Mouse (Mus musculus) midbrain, postnatal 0 days (tissue): ENCODE measurements around the gene Tspyl2. TPM values are rescaled to one million over a fixed set of nuclear protein-coding genes. Genes with fewer than 3 reads are reported as not detected.

Experiments
- ATAC-seq: fragments of 200-750 bp; cut with Nextera tagmentation; 2 replicates; pipeline ENCODE4 v1.8.0; 2017; ENCODE audit warnings: moderate number of reproducible peaks, mild to moderate bottlenecking, moderate TSS enrichment, moderate library complexity; ENCODE audit not compliant: low FRiP score
- DNase-seq: peaks from one replicate; pipeline ENCODE4 v3.0.0-alpha.2; 2015; ENCODE audit warnings: low spot score
- H3K27ac ChIP-seq: fragments of 300-500 bp; sonication (generic); 2 replicates; pipeline ENCODE4 v1.5.1; 2014; ENCODE audit warnings: low read depth, mild to moderate bottlenecking, low read length, mixed read lengths
- H3K27me3 ChIP-seq: fragments of 300-500 bp; sonication (generic); 2 replicates; pipeline ENCODE4 v1.6.1; 2014; ENCODE audit warnings: low read length, control low read depth, mixed read lengths; ENCODE audit not compliant: insufficient read depth
- H3K36me3 ChIP-seq: fragments of 300-500 bp; sonication (generic); 2 replicates; pipeline ENCODE4 v1.6.1; 2014; ENCODE audit warnings: low read length, control low read depth, mixed read lengths; ENCODE audit not compliant: insufficient read depth
- H3K4me1 ChIP-seq: fragments of 300-500 bp; sonication (generic); 2 replicates; pipeline ENCODE4 v1.6.1; 2014; ENCODE audit warnings: mild to moderate bottlenecking, control low read depth, antibody characterized with exemption, low read length, mixed read lengths; ENCODE audit not compliant: insufficient read depth
- H3K4me2 ChIP-seq: fragments of 300-500 bp; sonication (generic); 2 replicates; pipeline ENCODE4 v1.6.1; 2014; ENCODE audit warnings: low read depth, mild to moderate bottlenecking, low read length, mixed read lengths; ENCODE audit not compliant: poor library complexity, severe bottlenecking
- H3K4me3 ChIP-seq: fragments of 300-500 bp; sonication (generic); 2 replicates; pipeline ENCODE4 v1.5.1; 2014; ENCODE audit warnings: low read depth, mild to moderate bottlenecking, low read length, moderate library complexity
- H3K9ac ChIP-seq: fragments of 300-500 bp; sonication (generic); replicated peaks from 2 replicates; pipeline ENCODE4 v1.6.1; 2014; ENCODE audit warnings: mild to moderate bottlenecking, low read length, moderate library complexity, mixed read lengths; ENCODE audit not compliant: poor library complexity, severe bottlenecking
- H3K9me3 ChIP-seq: fragments of 300-500 bp; sonication (generic); 2 replicates; pipeline ENCODE4 v1.6.1; 2016; ENCODE audit warnings: low read length, control low read depth
- CTCF ChIP-seq: IDR thresholded peaks from 2 replicates; pipeline ENCODE4 v1.5.1; 2016; ENCODE audit warnings: antibody characterized with exemption, mild to moderate bottlenecking
- WGBS: fragments of 180-500 bp; shearing (Covaris S2); extraction: QIAGEN DNeasy Blood & Tissue Kit; methylation state at CpG from one replicate; pipeline ENCODE4 v1.1.7; 2014; 5-methylcytosine and 5-hydroxymethylcytosine counted together
- polyA plus RNA-seq: library from polyadenylated mRNA; unstranded; fragments of >200 nt; fragmentation: Nextera tagmentation; extraction: Ambion mirVana; gene quantifications from 2 replicates; pipeline ENCODE4 v1.2.1, GENCODE M21; 2015
- total RNA-seq: library from RNA; depleted of rRNA; stranded (reverse); fragments of >200 nt; gene quantifications from 2 replicates; pipeline ENCODE4 v1.2.3, GENCODE M21; 2014

The Tspyl2 gene
- total and polyA plus RNA-seq, 2 experiments from 2014 or later, result 29.1 to 56.8 TPM

DNA sequence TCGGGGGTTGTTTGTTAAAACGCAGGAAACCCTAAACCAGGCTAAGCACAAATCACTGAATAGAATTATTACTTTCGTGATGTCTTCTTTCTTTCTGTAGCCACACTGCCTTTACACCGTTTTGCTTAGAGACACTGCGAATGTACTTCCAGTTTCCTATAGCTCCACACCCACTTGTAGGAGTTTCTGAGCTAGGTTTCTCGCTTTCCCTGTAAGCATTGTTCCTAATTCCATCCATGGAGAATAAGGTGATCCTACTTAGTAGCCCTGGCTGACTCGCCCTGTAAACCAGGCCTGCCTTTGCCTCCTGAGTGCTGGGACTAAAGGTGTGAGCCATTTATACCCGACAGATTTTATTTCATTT lies 14.6 kb downstream of the Tspyl2 start:
- H3K27me3 ChIP-seq, result peaks cover 17% of the 10 kb centered on the region; the same call in 1 of the 2 replicates
- no peaks in the 10 kb centered on the region for H3K9me3 ChIP-seq
- ATAC-seq (peak; percentile 27; the same call in 1 of the 2 replicates), DNase-seq (no peak)
- no peak for TF ChIP-seq CTCF
- H3K4me2 ChIP-seq, result peak overlapping the region; percentile 51
- H3K36me3 ChIP-seq, result no peaks in the 10 kb centered on the region
- 22% methylated on average over 8 of the region's 8 CpGs for WGBS
- peak overlapping the region; percentile 14; the same call in 1 of the 2 replicates for H3K27ac ChIP-seq
- no peaks in the 10 kb centered on the region; the same call in 1 of the 2 replicates for H3K4me1 ChIP-seq
- H3K9ac ChIP-seq, result no peak overlapping the region
- H3K4me3 ChIP-seq, result peak overlapping the region; percentile 49

DNA sequence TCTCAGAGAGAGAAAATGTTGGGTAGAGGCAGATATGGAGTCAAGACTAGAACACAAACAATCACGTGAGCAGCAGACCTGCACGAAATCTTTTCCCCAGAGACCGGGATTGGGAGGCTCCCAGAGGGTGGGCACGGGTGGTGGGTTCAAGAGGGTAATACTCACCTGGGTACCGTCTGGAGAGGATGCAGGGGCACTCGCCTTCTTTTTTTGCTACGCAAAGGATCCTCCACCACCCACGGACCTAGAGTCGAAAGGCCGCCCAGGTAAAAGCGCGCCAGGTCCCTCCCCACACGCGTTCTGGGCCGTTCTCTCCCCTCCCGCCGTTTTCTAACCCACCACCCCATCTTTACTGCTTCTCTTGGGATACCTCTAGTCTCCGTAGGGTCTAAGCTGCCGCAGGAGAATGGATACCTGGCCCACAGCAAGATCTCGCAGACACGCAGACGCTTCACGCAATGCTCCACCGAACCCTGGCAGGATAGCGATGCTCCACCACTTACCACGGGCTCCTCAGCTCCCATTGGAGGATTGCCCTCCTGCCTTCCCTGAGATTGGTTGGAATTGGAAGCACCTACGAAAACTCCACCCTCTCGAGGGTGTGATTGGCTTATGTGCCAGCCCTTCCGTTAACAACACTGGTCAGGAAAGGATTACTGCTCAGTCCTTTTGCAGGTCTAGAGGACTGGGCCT lies 15.1 kb downstream of the Tspyl2 start, which contains the start of gene Kantr:
Gene Kantr, minus strand, starts transcription at position 500 of the 693 bp plus-strand sequence.
- peak; percentile 92 for DNase-seq
- Histone ChIP-seq H3K4me3 (peak within 1 kb of the TSS; percentile 49), H3K4me2 (peak within 1 kb of the TSS; percentile 51), H3K9me3 (no peaks in the 10 kb centered on the region), H3K27ac (peak within 1 kb of the TSS; percentile 74), H3K4me1 (no peaks in the 10 kb centered on the region; the same call in 1 of the 2 replicates), H3K27me3 (peaks cover 17% of the 10 kb centered on the region; the same call in 1 of the 2 replicates), H3K36me3 (no peaks in the 10 kb centered on the region), H3K9ac (peak within 1 kb of the TSS; percentile 69)
- 19% methylated on average over 29 of the region's 29 CpGs for WGBS
- TF ChIP-seq CTCF, result no peak
- peak; percentile 99 for ATAC-seq

DNA sequence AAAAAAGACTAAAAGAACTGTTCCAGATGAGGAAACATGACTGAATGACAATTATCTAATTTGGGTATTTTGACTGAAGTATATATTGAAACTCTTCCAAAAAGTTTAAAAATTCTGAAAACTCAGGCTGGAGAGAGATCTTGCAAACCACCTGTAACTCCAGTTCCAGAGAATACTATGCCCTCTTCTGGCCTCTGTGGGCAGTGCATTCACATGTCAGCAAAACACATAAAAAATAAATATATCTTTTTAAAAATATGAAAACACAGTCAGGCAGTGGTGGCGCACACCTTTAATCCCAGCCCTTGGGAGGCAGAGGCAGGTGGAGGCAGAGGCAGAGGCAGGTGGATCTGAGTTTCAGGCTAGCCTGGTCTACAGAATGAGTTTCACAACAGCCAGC lies 18.6 kb downstream of the Tspyl2 start:
- no peaks in the 10 kb centered on the region for H3K9me3 ChIP-seq
- H3K36me3 ChIP-seq, result no peaks in the 10 kb centered on the region
- no peak overlapping the region for H3K27ac ChIP-seq
- no peak overlapping the region for H3K9ac ChIP-seq
- H3K4me1 ChIP-seq, result no peaks in the 10 kb centered on the region; the same call in 1 of the 2 replicates
- H3K4me3 ChIP-seq, result no peak overlapping the region
- WGBS, result 87% methylated on average over 1 of the region's 1 CpGs
- ATAC-seq (no peak), DNase-seq (no peak)
- no peak overlapping the region for H3K4me2 ChIP-seq
- H3K27me3 ChIP-seq, result peaks cover 10% of the 10 kb centered on the region; the same call in 1 of the 2 replicates
- TF ChIP-seq CTCF, result peak; percentile 34; the same call in 1 of the 2 replicates

DNA sequence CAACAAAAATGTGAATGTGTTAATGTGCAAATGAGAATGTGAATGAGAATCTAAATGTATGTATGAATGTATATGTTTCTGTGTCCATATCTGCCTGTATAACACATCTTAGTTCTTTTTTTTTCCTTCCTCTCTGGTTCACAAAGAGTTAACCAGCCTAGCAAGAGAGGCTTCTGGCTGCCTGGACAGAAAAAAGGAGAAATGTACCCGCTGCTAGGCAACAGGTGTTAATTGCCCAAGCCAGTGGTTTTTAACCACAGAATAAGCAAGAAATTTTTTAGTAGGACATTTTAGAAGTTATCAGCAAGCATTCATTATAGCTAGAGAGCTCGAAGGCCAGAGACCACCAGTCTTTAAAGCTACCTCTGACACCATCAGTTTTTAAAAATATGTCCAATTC lies 19.4 kb downstream of the Tspyl2 start:
- Histone ChIP-seq H3K9ac (no peak overlapping the region), H3K27ac (no peak overlapping the region), H3K9me3 (no peaks in the 10 kb centered on the region), H3K4me3 (no peak overlapping the region), H3K36me3 (no peaks in the 10 kb centered on the region), H3K27me3 (peaks cover 10% of the 10 kb centered on the region; the same call in 1 of the 2 replicates), H3K4me2 (no peak overlapping the region), H3K4me1 (no peaks in the 10 kb centered on the region; the same call in 1 of the 2 replicates)
- 30% methylated on average over 2 of the region's 2 CpGs for WGBS
- no peak for DNase-seq
- TF ChIP-seq CTCF, result no peak
- no peak for ATAC-seq

DNA sequence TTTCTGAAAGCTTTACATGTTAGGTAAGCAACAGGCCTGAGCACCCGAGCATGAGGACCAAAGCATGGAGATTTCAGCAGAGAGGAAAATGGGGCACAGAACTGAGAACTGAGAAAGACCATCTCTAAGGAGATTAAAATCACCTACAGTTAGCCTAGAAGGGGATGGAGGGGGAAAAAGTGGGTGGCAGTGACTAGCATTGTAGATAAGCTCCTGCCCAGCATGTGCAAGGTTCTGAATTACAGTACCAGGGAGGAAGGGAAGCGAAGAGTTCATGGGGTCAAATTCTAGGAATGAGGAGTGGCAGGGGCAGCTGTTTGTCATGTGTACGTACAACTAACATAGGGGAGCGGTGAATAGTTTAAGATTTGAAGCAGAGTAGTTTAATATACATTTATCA lies 21.7 kb downstream of the Tspyl2 start:
- ATAC-seq, result no peak
- Histone ChIP-seq H3K9me3 (no peaks in the 10 kb centered on the region), H3K27ac (no peak overlapping the region), H3K4me1 (no peaks in the 10 kb centered on the region), H3K27me3 (peaks cover 3% of the 10 kb centered on the region; the same call in 1 of the 2 replicates), H3K9ac (no peak overlapping the region), H3K4me2 (no peak overlapping the region), H3K36me3 (no peaks in the 10 kb centered on the region), H3K4me3 (no peak overlapping the region)
- 84% methylated on average over 4 of the region's 4 CpGs for WGBS
- DNase-seq, result no peak
- TF ChIP-seq CTCF, result no peak

DNA sequence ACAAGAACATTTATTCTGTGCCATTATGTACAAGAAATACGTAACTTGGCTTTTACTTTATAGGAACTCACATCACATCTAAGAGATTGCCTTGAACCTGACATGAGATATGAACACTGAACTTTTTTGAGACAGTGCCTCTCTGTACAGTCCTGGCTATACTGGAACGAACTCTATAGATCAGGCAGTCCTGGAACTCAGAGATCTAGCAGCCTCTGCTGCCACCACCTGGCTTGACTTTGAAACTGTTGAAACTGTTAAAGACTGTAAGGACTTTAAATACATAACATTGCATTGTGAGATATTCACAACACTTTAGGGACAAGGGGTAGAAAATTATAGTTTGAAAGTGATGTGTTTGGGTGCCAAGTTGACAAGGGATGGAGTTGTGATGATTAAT lies 34.3 kb downstream of the Tspyl2 start:
- peak; percentile 44 for DNase-seq
- Histone ChIP-seq H3K9me3 (no peaks in the 10 kb centered on the region), H3K36me3 (no peaks in the 10 kb centered on the region), H3K27me3 (0 out of 2 replicates have a peak, but pooled peaks cover 4% of the 10 kb centered on the region), H3K27ac (no peak overlapping the region), H3K4me2 (no peak overlapping the region), H3K4me3 (no peak overlapping the region), H3K4me1 (no peaks in the 10 kb centered on the region), H3K9ac (no peak overlapping the region)
- WGBS, result 54% methylated on average over 2 of the region's 2 CpGs
- TF ChIP-seq CTCF, result peak; percentile 72
- ATAC-seq, result no peak
